Mouse (Mus musculus) right cerebral cortex, postnatal 4 days (tissue): ENCODE measurements around the gene A3galt2.

Experiments
- DNase-seq: peaks from one replicate; pipeline ENCODE4 v3.0.0-alpha.2; 2022

Gene A3galt2

DNA sequence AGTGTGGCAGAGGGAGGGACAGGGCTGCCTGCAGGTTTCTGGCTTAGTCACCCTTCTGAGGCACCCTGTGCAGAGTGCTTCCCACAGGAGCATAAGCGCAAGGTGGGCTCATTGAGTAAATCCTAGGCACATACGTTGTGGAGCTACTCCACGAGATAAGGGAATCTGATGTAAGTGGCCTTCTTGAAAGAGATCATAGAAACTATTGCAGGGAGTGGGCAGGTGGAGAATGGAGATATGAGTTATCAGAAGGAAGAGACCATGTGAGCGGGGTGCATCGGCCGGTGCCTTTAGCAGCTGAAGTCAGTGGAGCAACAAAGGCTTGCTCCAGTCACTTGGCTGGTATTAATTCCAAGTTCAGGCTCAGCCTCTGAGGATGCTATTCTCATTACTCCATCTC lies 4.9 kb downstream of the A3galt2 start:
- DNase-seq, result no peak

DNA sequence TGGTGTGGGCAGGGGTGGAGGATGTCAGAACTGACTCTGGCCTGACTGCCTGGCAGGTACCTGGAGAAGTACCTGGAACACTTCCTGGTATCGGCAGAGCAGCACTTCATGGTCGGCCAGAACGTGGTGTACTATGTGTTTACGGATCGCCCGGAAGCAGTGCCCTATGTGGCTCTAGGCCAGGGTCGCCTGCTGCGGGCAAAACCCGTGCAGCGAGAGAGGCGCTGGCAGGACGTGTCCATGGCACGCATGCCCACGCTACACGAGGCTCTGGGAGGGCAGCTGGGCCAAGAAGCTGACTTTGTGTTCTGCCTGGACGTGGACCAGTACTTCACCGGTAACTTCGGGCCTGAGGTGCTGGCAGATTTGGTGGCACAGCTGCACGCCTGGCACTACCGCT lies 11.8 kb downstream of the A3galt2 start:
- no peak for DNase-seq

DNA sequence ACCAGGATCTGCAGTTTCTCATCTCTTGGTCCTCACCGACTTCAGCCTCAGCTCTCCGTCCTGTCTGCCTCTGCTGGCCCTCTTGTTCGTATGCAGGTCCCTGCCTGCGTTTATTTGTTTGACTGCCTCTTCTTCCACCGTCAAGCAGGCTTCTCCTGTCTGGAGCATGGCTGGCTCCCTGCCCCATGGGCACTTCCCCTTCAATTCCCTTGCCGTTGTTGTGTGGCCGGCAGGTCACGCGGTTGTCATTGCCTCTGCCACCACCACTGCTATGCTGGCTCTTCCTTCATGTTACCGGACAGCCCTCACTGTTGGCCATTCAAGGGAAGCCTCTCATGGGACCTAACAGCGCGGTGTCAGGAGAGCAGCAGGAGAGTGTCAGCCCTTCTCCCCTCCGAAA lies 13.0 kb downstream of the A3galt2 start:
- DNase-seq, result no peak

- DNase-seq, result no peak
Measured at GRCm38 (mm10) chr4:128769569-128770355, 14.6 kb downstream of the A3galt2 start.

GRCm38 (mm10) chr4:128770698-128771097 lies 15.5 kb downstream of the A3galt2 start:
- no peak for DNase-seq

- no peak for DNase-seq
Measured at GRCm38 (mm10) chr4:128773820-128774219, 18.7 kb downstream of the A3galt2 start.

DNA sequence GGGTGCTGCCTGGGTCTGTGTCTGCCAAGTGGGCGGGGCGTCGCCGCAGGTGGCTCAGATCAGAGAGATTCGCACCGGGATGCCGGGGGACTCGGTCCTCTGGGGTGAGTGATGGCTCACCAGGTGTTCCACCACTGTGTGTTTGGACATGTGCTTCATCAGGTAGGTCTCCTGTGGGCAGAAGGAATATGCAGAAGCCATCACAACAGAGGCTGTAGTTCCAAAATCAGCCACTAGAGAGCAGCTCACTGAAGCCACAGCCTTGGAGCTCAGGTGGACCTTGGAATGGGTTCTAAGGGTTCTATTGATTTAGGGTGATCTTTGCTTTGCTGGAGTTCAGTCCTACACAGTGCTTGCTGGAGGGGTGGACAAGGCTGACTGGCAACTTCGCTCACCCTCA lies 19.3 kb downstream of the A3galt2 start:
- peak; percentile 67 for DNase-seq

GRCm38 (mm10) chr4:128776568-128777289 lies 21.6 kb downstream of the A3galt2 start:
- peak; percentile 91 for DNase-seq

DNA sequence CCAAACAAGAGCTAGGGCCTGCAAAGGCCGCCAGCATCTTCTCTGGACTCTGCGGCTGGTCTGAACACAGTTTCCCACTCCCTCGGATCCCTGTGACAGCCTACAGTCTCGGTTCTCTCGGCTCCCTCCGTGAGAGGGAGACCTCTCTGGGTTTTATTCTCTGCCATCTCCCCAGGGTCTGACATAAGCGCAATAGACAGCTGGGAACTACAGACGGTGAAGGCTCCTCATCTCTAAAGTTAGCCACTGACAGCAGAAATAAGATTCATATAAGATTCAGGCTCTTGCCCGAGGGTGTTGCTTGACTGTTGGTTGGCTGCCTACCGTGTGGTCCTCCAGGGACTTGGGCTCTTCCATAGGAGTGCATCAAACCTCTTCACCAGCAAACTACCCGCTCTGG lies 22.4 kb downstream of the A3galt2 start:
- no peak for DNase-seq

GRCm38 (mm10) chr4:128782037-128782436 lies 26.9 kb downstream of the A3galt2 start:
- DNase-seq, result no peak

- DNase-seq, result no peak
Measured at GRCm38 (mm10) chr4:128782645-128783044, 27.5 kb downstream of the A3galt2 start.

DNA sequence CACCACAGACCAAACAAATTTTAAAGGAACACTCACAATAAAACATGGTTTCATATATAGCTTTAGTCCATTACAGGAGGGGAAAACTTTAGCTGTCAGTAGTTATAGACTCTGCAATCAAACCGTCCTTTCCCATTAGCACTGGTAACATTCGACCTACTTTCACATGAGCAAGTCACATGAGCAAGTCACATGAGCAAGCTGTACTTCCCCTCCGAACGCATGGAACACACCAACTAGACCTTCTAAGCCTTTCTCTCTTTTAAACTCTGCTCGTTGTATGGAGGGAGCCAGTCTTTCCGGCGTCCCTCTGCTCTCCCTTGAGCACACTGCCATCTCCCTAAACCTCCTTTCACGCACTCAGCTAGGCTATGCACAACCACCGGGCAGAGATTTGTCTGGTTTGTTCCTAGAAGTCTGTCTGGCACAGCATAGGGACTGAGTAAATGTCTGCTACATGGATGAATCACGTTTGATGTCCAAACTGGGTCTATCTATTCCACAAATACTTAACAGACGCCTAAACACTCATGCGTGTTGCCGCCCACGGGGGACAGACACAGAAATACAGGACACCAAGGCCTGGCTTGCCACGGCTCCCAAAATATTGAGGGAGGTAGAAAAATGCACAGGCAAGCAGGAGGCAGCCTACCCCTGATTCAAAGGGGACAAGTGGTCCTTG lies 29.9 kb downstream of the A3galt2 start:
- DNase-seq, result no peak

DNA sequence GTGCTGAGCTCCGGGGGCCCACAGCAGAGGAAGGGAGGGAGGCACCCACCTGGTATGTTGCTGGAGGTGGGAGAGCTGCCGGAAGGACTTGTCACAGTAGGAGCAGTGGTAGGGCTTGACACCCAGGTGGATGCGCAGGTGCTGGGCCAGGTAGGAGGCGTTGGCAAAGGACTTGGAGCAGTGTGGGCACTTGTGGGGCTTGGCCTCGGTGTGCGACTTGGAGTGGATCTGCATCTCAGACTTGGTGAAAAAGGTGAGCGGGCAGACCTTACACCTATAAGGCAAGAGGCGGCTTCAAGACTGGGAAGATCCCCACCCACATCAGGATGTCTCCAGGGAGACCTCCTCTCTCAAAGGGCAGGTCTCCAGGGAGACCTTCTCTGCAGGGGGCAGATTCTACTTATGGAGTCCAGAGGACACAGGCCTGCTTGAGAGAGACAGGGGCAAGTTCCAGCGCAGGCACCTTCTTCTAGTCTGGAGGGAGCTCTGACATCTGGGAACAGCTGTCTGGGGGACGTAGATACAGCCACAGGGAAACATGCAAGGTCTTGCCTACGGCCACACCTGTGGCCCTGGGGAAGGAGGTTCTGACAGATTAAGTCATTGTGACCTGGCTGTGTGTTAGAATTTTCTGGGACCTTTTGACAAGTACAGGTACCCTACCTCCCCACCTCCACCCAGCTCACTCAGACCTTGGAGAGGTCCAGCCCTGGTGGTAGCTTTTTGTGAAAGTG lies 30.9 kb downstream of the A3galt2 start:
- DNase-seq, result no peak

- DNase-seq, result no peak
Measured at GRCm38 (mm10) chr4:128787023-128787939, 32.1 kb downstream of the A3galt2 start.

DNA sequence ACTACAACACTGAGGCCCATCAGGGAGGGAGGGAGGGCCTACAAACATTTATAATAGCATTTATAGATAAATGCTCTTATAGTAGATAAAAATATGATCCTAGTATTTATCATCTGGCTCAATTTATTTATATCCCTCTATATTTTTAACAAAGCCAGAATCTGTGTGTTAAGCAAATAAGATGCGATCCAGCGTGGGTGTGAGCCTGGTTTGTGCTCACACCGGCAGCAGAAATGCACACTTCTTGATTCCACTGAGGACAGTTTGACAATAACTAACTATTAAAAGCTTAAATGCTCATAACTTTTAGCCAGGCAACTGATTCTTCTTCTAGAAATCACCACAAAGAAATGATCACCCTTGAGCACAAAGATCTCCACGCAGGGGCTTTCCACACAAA lies 32.9 kb downstream of the A3galt2 start:
- DNase-seq, result no peak

- no peak for DNase-seq
Measured at GRCm38 (mm10) chr4:128789646-128790045, 34.5 kb downstream of the A3galt2 start.

DNA sequence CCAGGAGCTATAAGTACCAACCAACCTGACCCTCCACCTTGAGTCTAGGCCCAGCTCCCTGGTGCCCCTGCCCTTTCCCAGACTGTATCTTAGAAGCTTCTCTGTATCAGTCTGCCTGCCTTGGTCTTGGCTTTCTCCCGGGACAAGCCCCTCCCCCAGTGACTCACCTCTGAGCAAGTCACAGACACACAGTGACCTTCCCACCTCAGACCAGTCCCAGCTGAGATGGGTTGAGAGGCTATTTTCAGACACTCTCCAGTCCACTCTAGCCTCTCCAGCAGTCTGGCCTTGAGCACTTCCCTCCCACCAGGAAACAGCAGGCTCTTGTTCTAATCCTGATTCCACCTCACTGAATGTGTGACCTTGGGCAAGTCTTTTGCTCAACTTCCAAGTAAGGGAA lies 38.5 kb downstream of the A3galt2 start:
- no peak for DNase-seq

GRCm38 (mm10) chr4:128794198-128794597 lies 39.0 kb downstream of the A3galt2 start:
- DNase-seq, result no peak

DNA sequence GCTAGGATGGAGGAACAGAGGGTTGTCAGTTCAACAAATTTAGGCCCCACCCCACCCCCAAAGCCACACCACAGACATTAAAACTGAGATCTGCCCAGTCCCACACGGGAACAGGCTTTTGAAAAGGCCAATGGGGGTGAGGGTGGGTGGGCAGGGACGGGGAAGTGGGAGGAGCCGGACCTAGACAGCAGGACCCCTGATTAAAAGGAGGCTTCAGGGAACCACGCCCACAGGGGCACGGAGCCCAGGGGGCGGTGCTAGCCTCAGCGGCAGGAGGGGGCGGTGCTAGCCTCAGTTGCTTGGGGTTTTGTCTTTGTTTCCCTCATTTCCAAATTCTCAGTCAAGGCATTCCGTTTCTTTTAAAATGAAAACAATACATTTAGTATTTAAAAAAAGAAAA lies 40.4 kb downstream of the A3galt2 start:
- DNase-seq, result peak; percentile 55

DNA sequence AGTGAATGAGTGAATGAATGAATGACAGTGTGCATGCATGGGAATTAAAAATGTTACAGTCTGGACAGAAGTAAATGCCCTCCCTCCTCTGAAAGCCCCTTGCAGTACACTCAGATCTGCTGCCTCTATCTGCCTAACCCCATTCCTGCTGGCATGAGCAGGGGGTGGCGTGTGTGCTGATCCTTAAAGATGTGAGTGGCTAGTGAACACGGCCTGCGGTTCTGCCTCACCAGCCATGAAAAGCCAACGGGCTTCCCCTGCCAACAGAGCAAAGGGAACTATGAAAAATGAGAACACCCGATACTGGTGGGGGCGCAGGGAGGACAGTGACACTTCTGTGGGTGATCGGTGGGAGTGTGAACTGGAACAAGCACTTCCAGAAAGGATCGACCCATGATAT lies 41.6 kb downstream of the A3galt2 start:
- DNase-seq, result no peak

- no peak for DNase-seq
Measured at GRCm38 (mm10) chr4:128801675-128802465, 46.7 kb downstream of the A3galt2 start.
